Mouse (Mus musculus): ENCODE results near the gene Nmnat2. TPM values are rescaled to one million over a fixed set of nuclear protein-coding genes. Genes with fewer than 3 reads are reported as not detected.

Gene Nmnat2
- total RNA-seq (2014; rRNA removed) (0.18 and 0.20 TPM in 2 replicates), polyA plus RNA-seq (2012; rRNA removed) (0.10 and 0.23 TPM in 2 replicates)

GRCm38 (mm10) chr1:152954821-152955523, at the start of gene Nmnat2:
Nmnat2 (plus strand) TSS chr1:152954993.
- WGBS = 3% methylated on average over 42 of the region's 42 CpGs
- Histone ChIP-seq H3K4me3 (ENCODE audit: insufficient read depth, low read depth, low read length) (peak within 1 kb of the TSS; percentile 41), H3K36me3 (ENCODE audit: control insufficient read depth, insufficient read depth, low read length) (no peaks in the 10 kb centered on the region), H3K27ac (replicated peaks; ENCODE audit: insufficient read depth, low read depth, low read length) (no peak within 1 kb of the TSS), H3K9ac (ENCODE audit: low read depth, low read length) (no peak within 1 kb of the TSS), H3K79me2 (ENCODE audit: control insufficient read depth, insufficient read depth, low read length) (no peaks in the 10 kb centered on the region), H3K27me3 (ENCODE audit: control insufficient read depth, insufficient read depth, low read length) (peaks cover 19% of the 10 kb centered on the region), H3K4me1 (ENCODE audit: control insufficient read depth, insufficient read depth, low read length) (no peaks in the 10 kb centered on the region; the same call in 1 of the 2 replicates)
- no peak for DNase-seq (ENCODE audit: extremely low read depth, low read depth, low spot score)
- no peak for TF ChIP-seq CTCF (IDR thresholded peaks at IDR 0.05; ENCODE audit: low read depth, low read length)
- no peak for TF ChIP-seq POLR2A (IDR thresholded peaks at IDR 0.05; ENCODE audit: extremely low read depth, insufficient read depth, low read length)

DNA sequence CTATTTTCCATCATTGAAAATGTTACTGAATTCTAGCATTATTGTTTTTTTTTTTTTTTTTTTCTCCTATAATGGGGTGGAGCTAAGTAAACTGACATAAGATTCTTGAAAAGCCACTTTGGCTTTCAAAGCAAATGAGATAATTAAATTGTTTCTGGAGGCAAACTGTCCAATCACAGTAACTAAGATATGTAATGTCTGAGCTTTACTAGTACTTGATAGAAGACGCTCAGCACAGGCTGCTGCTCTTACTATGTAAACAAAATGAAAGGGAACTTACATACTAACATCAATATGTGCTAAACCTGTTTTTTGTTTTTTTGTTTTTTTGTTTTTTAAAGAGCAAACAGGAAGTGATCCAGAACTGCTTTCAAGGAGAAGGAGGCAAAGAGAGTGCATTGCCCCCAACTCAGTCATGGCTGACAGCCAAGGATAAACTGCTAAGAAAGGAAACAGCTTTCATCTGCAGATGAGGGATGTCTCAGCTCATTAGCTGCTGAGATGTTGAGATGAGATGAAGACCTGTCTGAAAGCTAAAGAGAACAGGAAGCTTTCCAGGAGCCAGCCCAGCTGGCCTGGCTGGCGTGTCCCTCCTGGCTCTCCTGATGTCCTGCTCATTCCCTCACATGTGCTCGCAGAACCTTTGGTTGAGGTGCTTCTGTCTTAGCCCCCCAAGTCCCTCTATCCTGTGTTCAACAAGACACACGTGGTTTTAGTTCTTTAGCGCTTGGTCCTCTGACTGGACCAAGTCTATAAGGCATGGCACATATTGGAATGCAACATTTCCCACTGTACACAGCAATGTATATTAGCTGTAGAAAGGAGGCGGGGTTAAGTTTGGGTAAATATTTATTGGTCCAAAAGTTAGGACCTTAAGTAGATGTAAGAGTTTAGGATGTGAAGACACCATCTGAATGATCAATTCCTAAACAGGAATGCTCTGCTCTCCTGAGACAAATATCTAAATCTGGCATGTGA, 41.0 kb upstream of the Nmnat2 start:
- Histone ChIP-seq H3K9ac (ENCODE audit: low read depth, low read length) (no peak overlapping the region), H3K4me3 (ENCODE audit: insufficient read depth, low read depth, low read length) (no peak overlapping the region), H3K36me3 (ENCODE audit: control insufficient read depth, insufficient read depth, low read length) (no peaks in the 10 kb centered on the region), H3K27me3 (ENCODE audit: control insufficient read depth, insufficient read depth, low read length) (no peaks in the 10 kb centered on the region), H3K79me2 (ENCODE audit: control insufficient read depth, insufficient read depth, low read length) (no peaks in the 10 kb centered on the region), H3K4me1 (ENCODE audit: control insufficient read depth, insufficient read depth, low read length) (no peaks in the 10 kb centered on the region), H3K27ac (replicated peaks; ENCODE audit: insufficient read depth, low read depth, low read length) (no peak overlapping the region)
- DNase-seq (ENCODE audit: extremely low read depth, low read depth, low spot score) = peak; percentile 20
- WGBS = 78% methylated on average over 6 of the region's 6 CpGs
- TF ChIP-seq CTCF (IDR thresholded peaks at IDR 0.05; ENCODE audit: low read depth, low read length) = no peak
- TF ChIP-seq POLR2A (IDR thresholded peaks at IDR 0.05; ENCODE audit: extremely low read depth, insufficient read depth, low read length) = no peak

- DNase-seq (ENCODE audit: extremely low read depth, low read depth, low spot score) = no peak
- no peaks in the 10 kb centered on the region for H3K79me2 ChIP-seq (ENCODE audit: control insufficient read depth, insufficient read depth, low read length)
- TF ChIP-seq CTCF (IDR thresholded peaks at IDR 0.05; ENCODE audit: low read depth, low read length) = no peak
- TF ChIP-seq POLR2A (IDR thresholded peaks at IDR 0.05; ENCODE audit: extremely low read depth, insufficient read depth, low read length) = no peak
- H3K4me1 ChIP-seq (ENCODE audit: control insufficient read depth, insufficient read depth, low read length) = no peaks in the 10 kb centered on the region
- no peak overlapping the region for H3K4me3 ChIP-seq (ENCODE audit: insufficient read depth, low read depth, low read length)
- no peak overlapping the region for H3K27ac ChIP-seq (replicated peaks; ENCODE audit: insufficient read depth, low read depth, low read length)
- no peaks in the 10 kb centered on the region for H3K27me3 ChIP-seq (ENCODE audit: control insufficient read depth, insufficient read depth, low read length)
- no peaks in the 10 kb centered on the region for H3K36me3 ChIP-seq (ENCODE audit: control insufficient read depth, insufficient read depth, low read length)
- WGBS = 62% methylated on average over 5 of the region's 5 CpGs
- no peak overlapping the region for H3K9ac ChIP-seq (ENCODE audit: low read depth, low read length)
These were observed 39.0 kb upstream of the Nmnat2 start for GRCm38 (mm10) chr1:152915766-152916165.

GRCm38 (mm10) chr1:152916936-152917335, 37.9 kb upstream of the Nmnat2 start:
- H3K4me1 ChIP-seq (ENCODE audit: control insufficient read depth, insufficient read depth, low read length) = no peaks in the 10 kb centered on the region
- no peak overlapping the region for H3K27ac ChIP-seq (replicated peaks; ENCODE audit: insufficient read depth, low read depth, low read length)
- no peak overlapping the region for H3K9ac ChIP-seq (ENCODE audit: low read depth, low read length)
- H3K27me3 ChIP-seq (ENCODE audit: control insufficient read depth, insufficient read depth, low read length) = no peaks in the 10 kb centered on the region
- H3K4me3 ChIP-seq (ENCODE audit: insufficient read depth, low read depth, low read length) = no peak overlapping the region
- no peak for TF ChIP-seq CTCF (IDR thresholded peaks at IDR 0.05; ENCODE audit: low read depth, low read length)
- TF ChIP-seq POLR2A (IDR thresholded peaks at IDR 0.05; ENCODE audit: extremely low read depth, insufficient read depth, low read length) = no peak
- H3K79me2 ChIP-seq (ENCODE audit: control insufficient read depth, insufficient read depth, low read length) = no peaks in the 10 kb centered on the region
- no peaks in the 10 kb centered on the region for H3K36me3 ChIP-seq (ENCODE audit: control insufficient read depth, insufficient read depth, low read length)
- 90% methylated on average over 5 of the region's 5 CpGs for WGBS
- no peak for DNase-seq (ENCODE audit: extremely low read depth, low read depth, low spot score)

- no peak for DNase-seq (ENCODE audit: extremely low read depth, low read depth, low spot score)
- H3K4me1 ChIP-seq (ENCODE audit: control insufficient read depth, insufficient read depth, low read length) = no peaks in the 10 kb centered on the region
- H3K4me3 ChIP-seq (ENCODE audit: insufficient read depth, low read depth, low read length) = no peak overlapping the region
- no peaks in the 10 kb centered on the region for H3K27me3 ChIP-seq (ENCODE audit: control insufficient read depth, insufficient read depth, low read length)
- WGBS = 55% methylated on average over 4 of the region's 4 CpGs
- no peaks in the 10 kb centered on the region for H3K36me3 ChIP-seq (ENCODE audit: control insufficient read depth, insufficient read depth, low read length)
- no peak overlapping the region for H3K27ac ChIP-seq (replicated peaks; ENCODE audit: insufficient read depth, low read depth, low read length)
- no peaks in the 10 kb centered on the region for H3K79me2 ChIP-seq (ENCODE audit: control insufficient read depth, insufficient read depth, low read length)
- no peak overlapping the region for H3K9ac ChIP-seq (ENCODE audit: low read depth, low read length)
- no peak for TF ChIP-seq POLR2A (IDR thresholded peaks at IDR 0.05; ENCODE audit: extremely low read depth, insufficient read depth, low read length)
- TF ChIP-seq CTCF (IDR thresholded peaks at IDR 0.05; ENCODE audit: low read depth, low read length) = no peak
These were observed 37.2 kb upstream of the Nmnat2 start for GRCm38 (mm10) chr1:152917626-152918025.

Data from liver, adult 2 months (tissue).